Mouse (Mus musculus) erythroid progenitor cell, adult 5-6 weeks (primary cell): ENCODE measurements around the gene Glycam1. TPM values are rescaled to one million over a fixed set of nuclear protein-coding genes. Genes with fewer than 3 reads are reported as not detected.

Experiments
- ATAC-seq: replicated peaks from 2 replicates; pipeline ENCODE4 v1.8.0; 2016; ENCODE audit warnings: moderate number of reproducible peaks, mild to moderate bottlenecking, moderate TSS enrichment, inconsistent platforms; ENCODE audit not compliant: poor library complexity, low FRiP score, severe bottlenecking
- total RNA-seq, 2 experiments: library from RNA; stranded (forward) in 1 of 2; stranded (reverse) in 1 of 2; fragments of 150-400 nt in 1 of 2; fragments of 186-747, 209-891 nt in 1 of 2; gene quantifications; 2 replicates each; pipeline versions ENCODE4 v1.2.3 to v1.2.4; 2015 to 2017; ENCODE audit warnings: low replicate concordance in 2 of 2

Gene Glycam1
- total RNA-seq, 2 experiments from 2014 or later = not detected

DNA sequence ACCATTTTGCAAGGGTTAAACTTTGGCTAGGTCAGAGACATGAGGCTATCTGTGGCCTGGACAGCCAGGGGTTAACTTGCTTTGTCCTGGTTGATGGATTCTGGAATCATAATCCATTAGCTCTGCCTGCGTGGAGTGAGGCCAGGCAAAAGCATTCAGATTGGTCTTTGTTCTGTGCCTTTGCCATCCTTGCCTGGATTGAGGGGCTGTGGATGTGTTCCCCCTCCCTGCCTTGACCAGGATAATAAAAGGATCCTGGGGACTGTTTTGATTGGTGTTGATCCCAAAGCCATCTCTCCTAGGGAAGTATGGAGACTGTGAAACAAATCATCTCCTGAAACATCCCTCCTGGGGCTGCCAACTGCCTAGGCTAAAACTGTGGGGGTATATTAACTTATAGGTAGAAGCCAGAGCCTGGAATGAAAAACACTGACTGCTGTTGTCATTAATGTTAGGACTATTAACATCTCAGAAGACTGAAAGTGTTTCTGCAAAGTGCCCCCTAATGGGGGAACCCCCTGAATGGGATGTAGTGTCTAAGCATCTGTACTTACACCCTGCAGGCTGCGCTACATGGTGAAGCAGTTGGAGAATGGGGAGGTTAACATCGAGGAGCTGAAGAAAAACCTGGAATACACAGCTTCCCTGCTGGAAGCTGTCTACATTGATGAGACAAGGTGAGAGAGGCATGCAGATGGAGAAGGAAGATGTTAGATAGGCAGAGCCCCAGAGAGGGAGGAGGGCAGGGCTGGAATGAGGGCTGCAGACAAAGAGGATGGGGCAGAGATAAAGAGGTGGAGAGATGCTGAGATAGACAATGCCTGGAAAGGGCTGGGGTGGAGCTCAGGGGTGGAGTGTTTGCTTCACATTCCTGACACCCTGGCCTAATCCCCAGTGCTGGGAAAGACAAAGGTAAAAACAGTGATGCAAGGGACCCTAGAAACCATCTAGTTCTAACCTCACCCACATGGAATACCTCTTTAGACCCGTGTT, 45.2 kb downstream of the Glycam1 start:
- no peak for ATAC-seq

DNA sequence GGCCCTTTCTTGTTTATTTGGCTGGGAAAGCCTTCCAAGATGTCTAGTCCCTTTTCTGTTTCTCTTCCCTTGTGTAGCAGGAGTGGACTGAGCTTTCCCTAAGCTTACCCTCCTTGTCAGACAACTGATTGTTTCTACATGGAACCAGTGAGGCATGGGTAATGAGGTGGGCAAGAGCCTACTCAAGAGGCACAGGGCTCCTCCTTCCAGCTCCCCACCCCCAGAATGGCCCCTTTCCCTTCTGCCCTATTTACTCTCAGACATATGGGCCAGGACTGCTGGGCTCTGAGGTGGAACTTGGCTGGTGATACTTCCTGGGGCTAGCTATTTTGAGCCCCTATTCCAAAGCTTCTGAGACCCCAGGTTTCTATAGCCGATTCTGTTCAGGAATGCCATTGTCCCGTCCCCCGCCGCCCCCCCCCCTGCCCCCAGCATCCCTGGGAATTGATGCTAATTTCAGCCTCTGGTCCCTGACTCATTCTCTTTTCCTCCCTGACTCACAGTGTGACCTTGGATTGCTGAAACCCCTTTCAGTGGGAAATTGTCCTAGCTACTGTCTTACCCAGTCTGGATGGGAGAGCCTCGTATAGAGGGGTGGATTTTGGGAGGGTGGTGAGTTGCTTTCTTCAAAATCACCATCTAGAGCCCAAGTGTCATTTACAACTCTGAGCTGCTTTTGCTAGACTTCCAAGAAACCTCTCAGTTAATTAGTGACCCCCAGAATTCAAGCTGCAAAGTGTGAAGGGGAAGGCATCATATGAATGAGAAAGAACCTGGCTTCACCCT, 46.1 kb downstream of the Glycam1 start:
- no peak for ATAC-seq

DNA sequence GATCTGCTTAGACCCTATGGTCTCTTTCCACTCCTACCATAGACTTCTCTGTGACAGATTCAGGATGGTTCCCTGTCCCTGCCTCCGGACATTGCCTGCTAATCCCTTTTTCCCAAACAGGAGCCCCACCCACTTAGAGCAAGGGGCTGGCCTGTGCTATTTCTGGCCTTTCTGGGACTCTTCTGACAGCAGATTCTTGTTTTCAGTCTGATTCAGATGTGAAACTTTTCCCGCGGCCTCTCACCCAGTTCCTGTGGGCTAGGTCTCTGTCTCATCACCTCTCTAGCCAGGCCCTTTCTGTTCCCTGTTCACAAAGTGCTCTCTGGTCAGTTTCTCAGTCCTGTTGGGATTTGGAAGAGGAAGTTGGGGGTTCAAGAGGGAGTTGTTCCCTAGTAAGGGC, 50.0 kb downstream of the Glycam1 start:
- ATAC-seq = no peak

DNA sequence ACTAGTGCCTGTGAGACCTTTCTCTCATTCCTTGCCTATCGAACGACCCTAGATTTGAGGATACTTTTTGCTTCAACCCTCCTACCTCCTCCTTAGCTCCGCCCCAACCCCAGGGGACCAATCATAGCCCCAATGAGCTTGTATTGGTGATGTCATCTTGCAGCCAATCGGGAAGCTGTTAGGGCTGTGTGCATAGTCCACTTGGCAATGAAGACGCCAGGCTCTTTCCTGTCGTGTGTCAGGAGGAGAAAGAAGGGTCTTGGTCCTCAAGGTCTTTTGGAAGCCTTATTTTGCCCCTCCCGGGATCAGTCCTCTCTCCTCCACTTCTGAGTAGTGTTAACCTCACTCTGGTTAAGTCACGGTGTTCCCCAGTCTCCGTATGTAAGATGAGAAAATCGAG, 50.8 kb downstream of the Glycam1 start:
- 0 out of 2 replicates have a peak, but pooled peaks have one; percentile 3 for ATAC-seq

DNA sequence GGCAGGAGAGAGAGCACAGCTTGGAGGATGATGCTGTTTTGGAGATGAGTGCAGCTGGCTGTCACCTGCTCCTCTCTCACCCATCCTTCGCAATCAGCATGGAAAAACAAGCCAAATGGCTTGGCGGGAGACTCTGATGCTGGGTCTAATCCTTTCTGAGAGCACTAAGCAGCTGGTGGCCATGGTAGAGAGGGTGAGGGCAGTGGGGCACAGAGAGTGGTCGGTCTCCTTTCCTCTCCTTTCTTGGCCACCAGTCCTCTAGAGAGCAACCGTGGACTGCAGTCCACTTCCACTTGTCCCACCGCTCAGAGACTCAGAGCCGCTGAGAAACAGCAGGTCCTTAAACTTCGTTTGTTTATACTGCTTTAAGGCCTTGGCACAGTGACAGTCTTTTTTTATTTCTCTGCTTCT, 51.3 kb downstream of the Glycam1 start:
- ATAC-seq = no peak

Other genes with a start within 250 kb of the Glycam1 start
- 4.2 and 6.5 TPM in 2 replicates for gene Zfp385a, start 225.0 kb downstream of the Glycam1 start, total RNA-seq (2015; ENCODE audit: low replicate concordance)
- gene Zfp385a, start 225.0 kb downstream of the Glycam1 start, total RNA-seq (2017; ENCODE audit: low replicate concordance) = 0.30 and 0.77 TPM in 2 replicates
- gene Itga5, start 198.3 kb downstream of the Glycam1 start, total RNA-seq (2015; ENCODE audit: low replicate concordance) = 2.2 and 5.0 TPM in 2 replicates
- 0.15 and 0.39 TPM in 2 replicates for gene Itga5, start 198.3 kb downstream of the Glycam1 start, total RNA-seq (2017; ENCODE audit: low replicate concordance)
- gene Gtsf1, start 134.6 kb downstream of the Glycam1 start, total RNA-seq (2015; ENCODE audit: low replicate concordance) = not detected in 2 replicates
- gene Gtsf1, start 134.6 kb downstream of the Glycam1 start, total RNA-seq (2017; ENCODE audit: low replicate concordance) = not detected in 2 replicates
- gene Gtsf2, start 116.6 kb downstream of the Glycam1 start, total RNA-seq (2015; ENCODE audit: low replicate concordance) = not detected in 2 replicates
- gene Gtsf2, start 116.6 kb downstream of the Glycam1 start, total RNA-seq (2017; ENCODE audit: low replicate concordance) = not detected in 2 replicates
- gene Nckap1l, start 111.3 kb downstream of the Glycam1 start, total RNA-seq (2015; ENCODE audit: low replicate concordance) = 22.2 and 30.6 TPM in 2 replicates
- gene Nckap1l, start 111.3 kb downstream of the Glycam1 start, total RNA-seq (2017; ENCODE audit: low replicate concordance) = 12.6 and 13.2 TPM in 2 replicates
- gene Pde1b, start 62.0 kb downstream of the Glycam1 start, total RNA-seq (2015; ENCODE audit: low replicate concordance) = 1.1 and 13.8 TPM in 2 replicates
- 1.2 and 2.2 TPM in 2 replicates for gene Pde1b, start 62.0 kb downstream of the Glycam1 start, total RNA-seq (2017; ENCODE audit: low replicate concordance)
- gene Ppp1r1a, start 27.1 kb downstream of the Glycam1 start, total RNA-seq (2015; ENCODE audit: low replicate concordance) = not detected in 2 replicates
- not detected in 2 replicates for gene Ppp1r1a, start 27.1 kb downstream of the Glycam1 start, total RNA-seq (2017; ENCODE audit: low replicate concordance)
- gene Mucl1, start 190.4 kb upstream of the Glycam1 start, total RNA-seq (2015; ENCODE audit: low replicate concordance) = not detected in 2 replicates
- gene Mucl1, start 190.4 kb upstream of the Glycam1 start, total RNA-seq (2017; ENCODE audit: low replicate concordance) = not detected in 2 replicates